Mouse (Mus musculus): ENCODE results near the gene B4galt5. TPM values are rescaled to one million over a fixed set of nuclear protein-coding genes. Genes with fewer than 3 reads are reported as not detected.

B4galt5 gene
- polyA plus RNA-seq, 1 experiment: 70.0 TPM

- Histone ChIP-seq H3K4me2 (ENCODE audit: low read depth) (no peak overlapping the region), H3K79me2 (ENCODE audit: control insufficient read depth, insufficient read depth) (no peaks in the 10 kb centered on the region), H3K27me3 (ENCODE audit: control insufficient read depth, insufficient read depth, insufficient read length) (no peaks in the 10 kb centered on the region), H3K4me3 (no peak overlapping the region), H3K36me3 (ENCODE audit: control insufficient read depth, insufficient read depth) (no peaks in the 10 kb centered on the region), H3ac (ENCODE audit: control insufficient read depth, insufficient read length) (no peak overlapping the region)
- TF ChIP-seq CEBPB (IDR thresholded peaks at IDR 0.05; ENCODE audit: insufficient read depth, poor library complexity, severe bottlenecking): no peak
- no peak for TF ChIP-seq REST (IDR thresholded peaks at IDR 0.05; ENCODE audit: insufficient read depth, insufficient read length)
- no peak for TF ChIP-seq SRF (IDR thresholded peaks at IDR 0.05; ENCODE audit: control insufficient read depth, insufficient read length, low read depth)
- TF ChIP-seq TCF3 (IDR thresholded peaks at IDR 0.05; ENCODE audit: insufficient read length, low read depth): no peak
- TF ChIP-seq POLR2AphosphoS2 (IDR thresholded peaks at IDR 0.05; ENCODE audit: insufficient read length, low read depth): no peak
- TF ChIP-seq E2F4 (IDR thresholded peaks at IDR 0.05; ENCODE audit: insufficient read depth): no peak
- no peak for TF ChIP-seq MYOG (IDR thresholded peaks at IDR 0.05; ENCODE audit: control insufficient read depth in 1 of 3, insufficient read depth in 1 of 3, insufficient read length in 2 of 3, low read depth in 2 of 3)
- no peak for TF ChIP-seq POLR2A (IDR thresholded peaks at IDR 0.05; ENCODE audit: insufficient read length, low read depth)
- TF ChIP-seq MYOD1 (IDR thresholded peaks at IDR 0.05; ENCODE audit: control insufficient read depth in 1 of 3, insufficient read length in 2 of 3, low read depth in 2 of 3): no peak
- TF ChIP-seq TCF12 (IDR thresholded peaks at IDR 0.05; ENCODE audit: insufficient read depth, poor library complexity, severe bottlenecking): no peak
- no peak for TF ChIP-seq USF1 (IDR thresholded peaks at IDR 0.05; ENCODE audit: low read depth)
- no peak for TF ChIP-seq MAX (IDR thresholded peaks at IDR 0.05; ENCODE audit: low read depth)
Observed at GRCm38 (mm10) chr2:167281461-167281860, 67.5 kb downstream of the B4galt5 start.

GRCm38 (mm10) chr2:167280986-167281310 is 68.0 kb downstream of the B4galt5 start:
- Histone ChIP-seq H3K36me3 (ENCODE audit: control insufficient read depth, insufficient read depth) (no peaks in the 10 kb centered on the region), H3ac (ENCODE audit: control insufficient read depth, insufficient read length) (no peak overlapping the region), H3K79me2 (ENCODE audit: control insufficient read depth, insufficient read depth) (no peaks in the 10 kb centered on the region), H3K4me3 (no peak overlapping the region), H3K4me2 (ENCODE audit: low read depth) (peak overlapping the region; percentile 39), H3K27me3 (ENCODE audit: control insufficient read depth, insufficient read depth, insufficient read length) (no peaks in the 10 kb centered on the region)
- TF ChIP-seq MYOD1 (IDR thresholded peaks at IDR 0.05; ENCODE audit: control insufficient read depth in 1 of 3, insufficient read length in 2 of 3, low read depth in 2 of 3) (peak in 1 of 3 experiments; percentile 0), MYOG (IDR thresholded peaks at IDR 0.05; ENCODE audit: control insufficient read depth in 1 of 3, insufficient read depth in 1 of 3, insufficient read length in 2 of 3, low read depth in 2 of 3) (no peak)

GRCm38 (mm10) chr2:167280090-167280985 is 68.6 kb downstream of the B4galt5 start:
- H3K79me2 ChIP-seq (ENCODE audit: control insufficient read depth, insufficient read depth): no peaks in the 10 kb centered on the region
- no peak for TF ChIP-seq USF1 (IDR thresholded peaks at IDR 0.05; ENCODE audit: low read depth)
- TF ChIP-seq MAX (IDR thresholded peaks at IDR 0.05; ENCODE audit: low read depth): no peak
- peak in 1 of 3 experiments; percentile 9 for TF ChIP-seq MYOG (IDR thresholded peaks at IDR 0.05; ENCODE audit: control insufficient read depth in 1 of 3, insufficient read depth in 1 of 3, insufficient read length in 2 of 3, low read depth in 2 of 3)
- TF ChIP-seq MYOD1 (IDR thresholded peaks at IDR 0.05; ENCODE audit: control insufficient read depth in 1 of 3, insufficient read length in 2 of 3, low read depth in 2 of 3): peak in 1 of 3 experiments; percentile 19
- no peak for TF ChIP-seq POLR2AphosphoS2 (IDR thresholded peaks at IDR 0.05; ENCODE audit: insufficient read length, low read depth)
- TF ChIP-seq TCF3 (IDR thresholded peaks at IDR 0.05; ENCODE audit: insufficient read length, low read depth): no peak
- H3ac ChIP-seq (ENCODE audit: control insufficient read depth, insufficient read length): no peak overlapping the region
- H3K27me3 ChIP-seq (ENCODE audit: control insufficient read depth, insufficient read depth, insufficient read length): no peaks in the 10 kb centered on the region
- H3K4me3 ChIP-seq: no peak overlapping the region
- peak overlapping the region; percentile 39 for H3K4me2 ChIP-seq (ENCODE audit: low read depth)
- H3K36me3 ChIP-seq (ENCODE audit: control insufficient read depth, insufficient read depth): no peaks in the 10 kb centered on the region

- TF ChIP-seq MYOG (IDR thresholded peaks at IDR 0.05; ENCODE audit: control insufficient read depth in 1 of 3, insufficient read depth in 1 of 3, insufficient read length in 2 of 3, low read depth in 2 of 3): no peak
- TF ChIP-seq CEBPB (IDR thresholded peaks at IDR 0.05; ENCODE audit: insufficient read depth, poor library complexity, severe bottlenecking): no peak
- TF ChIP-seq TCF12 (IDR thresholded peaks at IDR 0.05; ENCODE audit: insufficient read depth, poor library complexity, severe bottlenecking): no peak
- TF ChIP-seq REST (IDR thresholded peaks at IDR 0.05; ENCODE audit: insufficient read depth, insufficient read length): no peak
- no peak for TF ChIP-seq E2F4 (IDR thresholded peaks at IDR 0.05; ENCODE audit: insufficient read depth)
- TF ChIP-seq MYOD1 (IDR thresholded peaks at IDR 0.05; ENCODE audit: control insufficient read depth in 1 of 3, insufficient read length in 2 of 3, low read depth in 2 of 3): no peak
- no peak for TF ChIP-seq POLR2A (IDR thresholded peaks at IDR 0.05; ENCODE audit: insufficient read length, low read depth)
- Histone ChIP-seq H3K79me2 (ENCODE audit: control insufficient read depth, insufficient read depth) (no peaks in the 10 kb centered on the region), H3K27me3 (ENCODE audit: control insufficient read depth, insufficient read depth, insufficient read length) (no peaks in the 10 kb centered on the region), H3ac (ENCODE audit: control insufficient read depth, insufficient read length) (no peak overlapping the region), H3K4me2 (ENCODE audit: low read depth) (no peak overlapping the region), H3K36me3 (ENCODE audit: control insufficient read depth, insufficient read depth) (no peaks in the 10 kb centered on the region), H3K4me3 (no peak overlapping the region)
Observed at GRCm38 (mm10) chr2:167278751-167279526, 70.0 kb downstream of the B4galt5 start.

- Histone ChIP-seq H3K36me3 (ENCODE audit: control insufficient read depth, insufficient read depth) (no peaks in the 10 kb centered on the region), H3K79me2 (ENCODE audit: control insufficient read depth, insufficient read depth) (no peaks in the 10 kb centered on the region), H3K27me3 (ENCODE audit: control insufficient read depth, insufficient read depth, insufficient read length) (no peaks in the 10 kb centered on the region), H3ac (ENCODE audit: control insufficient read depth, insufficient read length) (no peak overlapping the region), H3K4me3 (no peak overlapping the region), H3K4me2 (ENCODE audit: low read depth) (no peak overlapping the region)
- no peak for TF ChIP-seq MYOG (IDR thresholded peaks at IDR 0.05; ENCODE audit: control insufficient read depth in 1 of 3, insufficient read depth in 1 of 3, insufficient read length in 2 of 3, low read depth in 2 of 3)
- no peak for TF ChIP-seq E2F4 (IDR thresholded peaks at IDR 0.05; ENCODE audit: insufficient read depth)
- TF ChIP-seq TCF12 (IDR thresholded peaks at IDR 0.05; ENCODE audit: insufficient read depth, poor library complexity, severe bottlenecking): no peak
- TF ChIP-seq SRF (IDR thresholded peaks at IDR 0.05; ENCODE audit: control insufficient read depth, insufficient read length, low read depth): no peak
- no peak for TF ChIP-seq MYOD1 (IDR thresholded peaks at IDR 0.05; ENCODE audit: control insufficient read depth in 1 of 3, insufficient read length in 2 of 3, low read depth in 2 of 3)
- TF ChIP-seq CEBPB (IDR thresholded peaks at IDR 0.05; ENCODE audit: insufficient read depth, poor library complexity, severe bottlenecking): no peak
- TF ChIP-seq REST (IDR thresholded peaks at IDR 0.05; ENCODE audit: insufficient read depth, insufficient read length): no peak
- TF ChIP-seq MAX (IDR thresholded peaks at IDR 0.05; ENCODE audit: low read depth): no peak
- no peak for TF ChIP-seq POLR2A (IDR thresholded peaks at IDR 0.05; ENCODE audit: insufficient read length, low read depth)
- TF ChIP-seq TCF3 (IDR thresholded peaks at IDR 0.05; ENCODE audit: insufficient read length, low read depth): no peak
- TF ChIP-seq POLR2AphosphoS2 (IDR thresholded peaks at IDR 0.05; ENCODE audit: insufficient read length, low read depth): no peak
- TF ChIP-seq USF1 (IDR thresholded peaks at IDR 0.05; ENCODE audit: low read depth): no peak
Observed at GRCm38 (mm10) chr2:167278011-167278410, 71.0 kb downstream of the B4galt5 start.

Measured in myocyte (in vitro differentiated cells).